Mouse (Mus musculus): ENCODE measurements around the gene Rab25. TPM values are rescaled to one million over a fixed set of nuclear protein-coding genes. Genes with fewer than 3 reads are reported as not detected.
A peak's percentile ranks its signal among the peaks of the same experiment; 100 is the strongest.

The Rab25 gene
- polyA plus RNA-seq, 1 experiment from 2014 or later: 1.5 TPM

DNA sequence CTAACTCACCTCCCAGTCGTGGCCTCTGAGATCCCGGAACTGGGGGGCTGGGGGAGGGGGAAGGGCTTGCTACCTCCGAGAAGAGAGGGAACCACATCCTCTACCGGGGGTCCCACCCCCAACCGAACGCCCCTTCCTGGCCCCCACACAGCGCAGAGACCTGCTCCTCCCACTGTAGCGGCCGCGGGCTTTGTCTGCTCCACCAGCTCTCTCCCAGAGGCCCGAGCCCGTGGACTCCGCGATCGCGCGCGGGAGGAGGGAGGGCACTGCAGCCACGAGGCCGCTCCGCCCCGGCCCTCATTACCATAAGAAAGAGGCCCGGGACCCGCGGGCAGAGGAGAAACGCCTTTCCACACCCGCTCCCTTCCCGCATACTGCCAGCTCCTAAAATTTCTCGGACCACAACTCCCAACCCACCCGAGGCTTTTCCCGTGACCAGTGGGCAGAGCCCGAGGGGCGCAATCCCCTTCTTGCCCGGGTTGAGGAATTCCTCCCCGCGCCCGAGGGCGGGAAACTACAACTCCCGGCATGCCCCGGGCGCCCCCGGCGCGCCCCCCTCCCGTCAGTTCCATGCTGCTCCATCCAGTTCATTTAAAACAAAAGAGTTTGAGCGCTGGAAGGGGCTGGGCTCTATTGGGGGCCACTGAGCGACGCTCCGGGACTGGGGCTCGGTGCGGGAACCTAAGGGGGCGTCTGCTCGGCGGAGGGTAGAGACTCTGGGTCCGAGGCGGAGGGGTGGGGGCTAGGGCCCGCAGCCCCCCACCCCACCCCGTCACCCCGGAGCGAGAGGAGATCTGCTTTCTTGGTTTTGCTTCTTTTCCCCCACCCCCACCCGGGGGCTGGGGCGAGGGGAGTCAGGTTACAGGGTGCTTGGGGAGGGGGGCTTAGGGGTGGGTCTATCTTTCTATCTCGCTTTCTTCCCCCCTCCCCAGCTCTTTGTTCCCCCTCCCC, 16.5 kb downstream of the Rab25 start:
- peak overlapping the region; percentile 75 for H3K4me2 ChIP-seq
- peak overlapping the region; percentile 93 for H3K4me3 ChIP-seq
- WGBS: under 1% methylated on average over 63 of the region's 63 CpGs
- H3K36me3 ChIP-seq: peaks cover 11% of the 10 kb centered on the region
- peak overlapping the region; percentile 96 for H3K27ac ChIP-seq (replicated peaks)
- H3K9me3 ChIP-seq: no peaks in the 10 kb centered on the region
- no peaks in the 10 kb centered on the region for H3K27me3 ChIP-seq (replicated peaks)
- peaks cover 77% of the 10 kb centered on the region for H3K4me1 ChIP-seq
- H3K9ac ChIP-seq: peak overlapping the region; percentile 98
- ATAC-seq (ENCODE audit: extremely low read depth, insufficient number of reproducible peaks, low FRiP score, low TSS enrichment): peak; percentile 67

DNA sequence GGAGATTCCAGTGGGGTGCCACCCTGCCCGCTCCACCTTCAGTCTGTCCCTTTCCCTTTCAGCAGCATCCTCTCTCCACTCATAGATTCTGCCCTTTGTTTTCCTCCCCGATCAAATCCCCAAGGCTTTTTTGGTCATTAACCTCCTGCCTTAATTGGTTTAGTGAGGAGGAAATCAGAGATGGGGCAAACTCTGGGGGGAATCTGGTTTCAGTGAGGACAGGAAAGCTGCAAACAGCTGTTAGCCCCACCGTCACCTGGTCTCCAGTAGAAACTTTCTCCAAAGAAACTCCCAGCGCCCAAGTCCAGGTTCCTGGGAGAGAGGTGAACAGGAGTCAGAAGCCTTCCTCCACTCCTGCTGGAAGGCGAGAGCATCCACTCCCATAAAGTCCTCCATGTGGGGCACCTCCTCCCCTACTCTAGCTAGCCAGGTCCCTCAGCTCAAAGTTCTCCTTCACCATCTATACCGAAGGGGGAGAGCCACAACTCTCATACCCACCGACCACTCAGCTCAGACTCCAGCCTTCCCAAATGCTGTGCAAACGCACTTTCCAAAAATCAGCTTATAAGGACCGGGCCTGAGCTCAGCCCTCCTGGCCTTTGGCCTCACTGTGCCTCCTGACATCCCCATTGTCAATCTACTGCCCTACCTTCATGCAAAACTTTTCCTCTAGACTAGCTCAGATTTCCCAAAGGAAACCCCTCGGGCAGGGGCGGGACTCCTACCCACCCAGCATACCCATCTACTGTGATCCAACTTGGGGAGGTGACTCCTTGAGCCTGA, 17.8 kb downstream of the Rab25 start:
- Histone ChIP-seq H3K9ac (peak overlapping the region; percentile 98), H3K4me3 (peak overlapping the region; percentile 93), H3K4me2 (peak overlapping the region; percentile 75), H3K36me3 (peaks cover 1% of the 10 kb centered on the region; the same call in 1 of the 2 replicates), H3K9me3 (no peaks in the 10 kb centered on the region), H3K27me3 (replicated peaks) (no peaks in the 10 kb centered on the region), H3K27ac (replicated peaks) (peak overlapping the region; percentile 96), H3K4me1 (peaks cover 74% of the 10 kb centered on the region)
- 26% methylated on average over 11 of the region's 11 CpGs for WGBS
- no peak for ATAC-seq (ENCODE audit: extremely low read depth, insufficient number of reproducible peaks, low FRiP score, low TSS enrichment)

DNA sequence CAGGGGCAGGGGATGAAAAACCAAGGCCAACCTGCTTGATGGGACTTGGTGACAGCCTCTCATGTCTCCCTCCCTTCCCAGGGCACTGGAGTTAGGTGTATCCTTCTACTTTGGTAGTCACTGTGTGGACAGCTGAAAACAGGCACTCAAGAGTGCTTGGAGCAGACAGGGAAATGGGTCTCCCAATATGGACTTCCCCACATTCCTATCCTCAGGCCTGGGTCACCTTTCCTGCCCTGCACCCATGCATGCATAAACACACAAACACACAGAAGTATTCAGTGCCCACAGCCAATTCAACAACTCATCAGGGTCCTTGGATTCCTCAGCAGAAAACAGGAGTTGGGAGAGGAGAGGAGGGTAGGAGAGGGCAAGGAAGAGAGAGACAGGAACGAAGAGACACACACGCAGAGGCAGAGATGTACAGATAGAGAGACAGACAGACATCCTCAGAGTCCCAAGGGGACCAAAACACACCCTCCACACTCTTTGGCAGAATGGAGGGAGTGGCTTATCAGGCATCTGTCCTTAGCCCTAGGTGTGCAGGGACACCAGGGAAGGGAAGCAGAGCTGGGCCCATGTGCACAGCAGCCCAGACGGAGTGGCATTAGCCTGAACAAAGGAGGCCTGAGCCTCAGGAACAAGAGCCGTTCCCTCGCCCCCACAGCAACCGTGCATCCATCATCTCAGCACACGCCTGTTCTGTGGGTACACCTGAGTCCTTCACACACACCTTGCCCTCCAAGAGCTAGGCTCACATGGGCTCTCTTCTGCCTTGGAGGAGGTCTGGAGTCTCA, 18.7 kb downstream of the Rab25 start:
- Histone ChIP-seq H3K27ac (replicated peaks) (peak overlapping the region; percentile 96), H3K9ac (peak overlapping the region; percentile 98), H3K4me3 (peak overlapping the region; percentile 93), H3K9me3 (no peaks in the 10 kb centered on the region), H3K4me1 (peaks cover 65% of the 10 kb centered on the region), H3K4me2 (peak overlapping the region; percentile 75), H3K27me3 (replicated peaks) (no peaks in the 10 kb centered on the region), H3K36me3 (peaks cover 10% of the 10 kb centered on the region)
- 40% methylated on average over 7 of the region's 7 CpGs for WGBS
- no peak for ATAC-seq (ENCODE audit: extremely low read depth, insufficient number of reproducible peaks, low FRiP score, low TSS enrichment)

DNA sequence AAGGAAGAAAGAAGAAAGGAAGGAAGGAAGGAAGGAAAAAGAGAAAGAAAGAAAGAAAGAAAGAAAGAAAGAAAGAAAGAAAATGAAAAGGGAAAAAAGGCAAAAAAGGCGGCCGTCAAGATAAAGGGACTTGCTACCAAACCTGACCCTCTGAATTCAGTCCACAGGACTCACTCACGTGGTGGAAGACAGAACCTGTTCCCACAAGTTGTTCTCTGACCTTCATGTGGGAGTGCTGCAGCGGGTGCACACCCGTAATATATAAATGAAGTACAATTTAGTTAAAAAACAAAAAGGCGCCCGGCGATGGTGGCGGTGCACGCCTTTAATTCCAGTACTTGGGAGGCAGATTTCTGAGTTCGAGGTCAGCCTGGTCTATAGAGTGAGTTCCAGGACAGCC, 19.5 kb downstream of the Rab25 start:
- H3K4me1 ChIP-seq: peaks cover 58% of the 10 kb centered on the region

DNA sequence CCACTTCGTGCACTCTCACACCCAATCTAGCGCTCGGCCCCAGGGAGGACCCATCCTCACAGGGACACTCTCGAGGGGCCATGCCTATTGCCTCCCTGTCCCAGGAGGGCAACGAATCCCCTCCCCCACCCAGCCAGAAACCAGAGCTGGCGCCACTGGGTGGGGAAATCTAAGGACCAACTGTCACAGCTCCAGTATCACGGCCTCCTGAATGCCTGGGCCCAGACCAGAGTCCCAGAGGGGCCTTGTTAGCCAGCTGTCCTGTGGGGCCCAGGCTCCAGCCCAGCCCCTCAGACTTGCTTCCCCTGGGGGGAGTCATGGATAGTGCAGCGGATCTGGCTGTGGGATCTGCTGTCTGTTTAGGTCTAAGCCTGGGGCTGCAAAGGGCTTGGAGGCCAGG, 20.5 kb downstream of the Rab25 start:
- H3K27ac ChIP-seq (replicated peaks): peak overlapping the region; percentile 41
- ATAC-seq (ENCODE audit: extremely low read depth, insufficient number of reproducible peaks, low FRiP score, low TSS enrichment): no peak

More for the DNA sequence above, 19.5 kb downstream of the Rab25 start:
- no peaks in the 10 kb centered on the region for H3K9me3 ChIP-seq
- peak overlapping the region; percentile 75; the same call in 1 of the 2 replicates for H3K4me2 ChIP-seq
- WGBS: 81% methylated on average over 11 of the region's 11 CpGs
- ATAC-seq (ENCODE audit: extremely low read depth, insufficient number of reproducible peaks, low FRiP score, low TSS enrichment): no peak
- H3K27me3 ChIP-seq (replicated peaks): no peaks in the 10 kb centered on the region
- H3K36me3 ChIP-seq: peaks cover 17% of the 10 kb centered on the region
- no peak overlapping the region for H3K4me3 ChIP-seq
- peak overlapping the region; percentile 98; the same call in 1 of the 2 replicates for H3K9ac ChIP-seq
- peak overlapping the region; percentile 96; the same call in 1 of the 2 replicates for H3K27ac ChIP-seq (replicated peaks)

DNA sequence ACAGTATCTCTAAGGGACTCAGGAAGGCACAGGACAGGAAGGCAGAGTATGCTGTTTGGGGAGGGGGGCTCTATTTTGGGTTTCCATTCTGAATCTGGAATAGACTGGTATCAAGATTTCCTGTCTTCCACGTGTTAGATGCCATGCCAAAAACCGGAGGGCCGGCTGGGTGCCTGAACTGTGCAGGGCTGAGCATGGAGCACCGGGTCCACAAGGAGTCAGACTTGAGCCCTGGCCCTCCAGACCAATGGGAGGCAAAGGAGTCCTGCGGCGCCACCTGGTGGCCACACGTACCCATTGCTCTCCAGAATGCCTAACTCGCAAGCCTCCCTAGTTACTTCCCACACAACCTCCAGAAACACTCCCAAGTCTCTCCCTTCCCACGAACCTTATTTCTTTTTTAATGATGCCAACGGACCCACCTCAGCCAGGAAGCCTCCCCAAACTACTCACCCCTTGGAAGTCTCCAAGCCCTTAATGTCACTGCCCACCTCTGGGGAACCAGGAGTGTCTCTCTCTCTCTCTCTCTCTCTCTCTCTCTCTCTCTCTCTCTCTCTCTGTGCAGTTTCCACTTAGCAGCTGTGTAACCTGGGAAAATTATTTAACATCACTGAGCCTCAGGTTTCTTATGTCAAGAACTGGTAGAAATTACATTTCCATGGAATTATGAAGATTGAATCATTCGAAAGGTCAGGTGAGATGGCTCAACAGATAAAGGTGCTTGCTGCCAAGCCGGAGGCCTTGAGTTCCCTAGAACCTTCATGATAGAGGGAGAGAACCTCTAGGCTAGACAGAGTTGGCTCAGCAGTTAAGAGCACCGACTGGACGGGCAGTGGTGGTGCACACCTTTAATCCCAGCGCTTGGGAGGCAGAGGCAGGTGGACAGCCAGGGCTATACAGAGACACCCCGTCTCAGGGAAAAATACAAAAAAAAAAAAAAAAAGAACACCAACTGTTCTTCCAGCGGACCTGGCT, 21.7 kb downstream of the Rab25 start:
- Histone ChIP-seq H3K9me3 (no peaks in the 10 kb centered on the region), H3K4me2 (peak overlapping the region; percentile 46), H3K9ac (peak overlapping the region; percentile 67), H3K4me3 (no peak overlapping the region), H3K27ac (replicated peaks) (no peak overlapping the region), H3K4me1 (peaks cover 54% of the 10 kb centered on the region), H3K27me3 (replicated peaks) (no peaks in the 10 kb centered on the region), H3K36me3 (peaks cover 28% of the 10 kb centered on the region)
- peak; percentile 53 for ATAC-seq (ENCODE audit: extremely low read depth, insufficient number of reproducible peaks, low FRiP score, low TSS enrichment)
- 33% methylated on average over 17 of the region's 17 CpGs for WGBS

More for the DNA sequence above, 20.5 kb downstream of the Rab25 start:
- Histone ChIP-seq H3K4me3 (0 out of 2 replicates have a peak overlapping the region, but pooled peaks have one; percentile 1), H3K9ac (peak overlapping the region; percentile 71), H3K4me2 (peak overlapping the region; percentile 33), H3K4me1 (peaks cover 54% of the 10 kb centered on the region), H3K36me3 (peaks cover 28% of the 10 kb centered on the region), H3K27me3 (replicated peaks) (no peaks in the 10 kb centered on the region), H3K9me3 (no peaks in the 10 kb centered on the region)
- 21% methylated on average over 8 of the region's 8 CpGs for WGBS

DNA sequence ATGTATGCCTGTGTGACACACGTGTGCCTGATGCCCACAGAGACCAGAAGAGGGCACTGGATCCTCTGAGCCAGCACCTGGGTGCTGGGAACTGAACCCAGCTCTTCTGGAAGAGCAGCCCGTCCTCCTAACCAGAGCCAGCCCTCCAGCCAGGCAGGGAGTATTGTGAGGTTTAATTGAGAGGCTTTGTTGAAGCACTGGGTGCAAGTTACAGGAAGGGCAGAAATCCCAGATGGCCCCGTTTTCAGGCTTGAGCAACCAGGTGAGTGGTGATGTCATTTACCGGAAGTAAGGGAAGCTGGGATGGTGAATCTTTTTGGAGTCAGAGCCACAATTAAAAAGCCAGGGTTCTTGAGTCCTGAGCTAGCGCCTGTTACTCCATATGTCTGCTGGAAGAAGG, 23.1 kb downstream of the Rab25 start:
- Histone ChIP-seq H3K9ac (no peak overlapping the region), H3K27ac (replicated peaks) (no peak overlapping the region), H3K4me2 (no peak overlapping the region), H3K36me3 (peaks cover 28% of the 10 kb centered on the region), H3K4me3 (no peak overlapping the region), H3K27me3 (replicated peaks) (0 out of 2 replicates have a peak, but pooled peaks cover 3% of the 10 kb centered on the region), H3K4me1 (peaks cover 44% of the 10 kb centered on the region), H3K9me3 (no peaks in the 10 kb centered on the region)
- no peak for ATAC-seq (ENCODE audit: extremely low read depth, insufficient number of reproducible peaks, low FRiP score, low TSS enrichment)
- WGBS: 86% methylated on average over 5 of the region's 5 CpGs

DNA sequence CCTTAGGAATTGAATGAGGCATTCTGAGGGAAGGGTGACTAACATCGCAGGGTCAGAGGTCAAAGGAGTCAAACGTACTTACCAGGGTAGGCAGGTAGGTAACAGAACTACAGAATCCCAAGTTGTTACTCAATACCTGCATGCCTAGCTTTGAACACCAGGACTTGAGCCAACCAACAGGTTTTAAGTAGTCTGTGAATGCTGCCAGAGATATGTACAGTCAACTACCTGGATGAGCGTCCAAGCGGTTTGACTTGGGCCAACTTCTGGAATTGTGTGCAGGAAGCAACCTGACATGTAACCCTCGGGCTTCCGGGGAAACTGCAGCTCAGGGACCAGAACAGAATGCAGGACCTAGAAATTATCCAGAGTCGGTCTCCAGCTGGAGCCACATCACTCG, 25.1 kb downstream of the Rab25 start:
- no peak for ATAC-seq (ENCODE audit: extremely low read depth, insufficient number of reproducible peaks, low FRiP score, low TSS enrichment)
- WGBS: 81% methylated on average over 8 of the region's 8 CpGs
- Histone ChIP-seq H3K27ac (replicated peaks) (no peak overlapping the region), H3K36me3 (peaks cover 28% of the 10 kb centered on the region), H3K4me1 (peaks cover 25% of the 10 kb centered on the region), H3K9me3 (no peaks in the 10 kb centered on the region), H3K4me2 (no peak overlapping the region), H3K9ac (no peak overlapping the region), H3K27me3 (replicated peaks) (0 out of 2 replicates have a peak, but pooled peaks cover 3% of the 10 kb centered on the region), H3K4me3 (no peak overlapping the region)

DNA sequence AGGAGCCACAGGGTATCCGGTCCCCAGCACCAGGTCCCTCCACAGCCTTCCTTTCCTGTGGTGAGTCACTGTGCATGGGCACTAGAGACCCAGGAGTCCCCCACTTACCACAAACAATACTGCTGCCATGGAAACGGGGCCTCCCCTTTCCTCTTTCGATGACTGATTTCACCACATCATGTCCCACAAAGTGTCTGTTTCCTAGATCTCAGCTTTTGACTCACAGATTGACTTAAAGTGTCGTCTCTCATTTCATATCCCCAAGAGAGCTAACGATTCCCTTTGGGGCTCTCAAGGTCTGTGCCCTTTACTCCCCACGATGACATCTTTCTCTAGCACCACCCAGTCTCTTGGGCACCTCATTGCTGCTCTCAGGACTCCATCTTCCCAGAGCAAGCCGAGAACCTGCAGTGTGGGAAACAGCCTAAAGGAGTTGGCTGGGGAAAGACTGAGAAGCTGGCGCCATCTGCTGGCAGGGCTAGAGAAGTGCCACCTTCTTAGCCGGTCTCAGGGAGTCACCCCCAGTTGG, 26.2 kb downstream of the Rab25 start:
- Histone ChIP-seq H3K9ac (no peak overlapping the region), H3K36me3 (peaks cover 28% of the 10 kb centered on the region), H3K27ac (replicated peaks) (no peak overlapping the region), H3K27me3 (replicated peaks) (0 out of 2 replicates have a peak, but pooled peaks cover 3% of the 10 kb centered on the region), H3K4me1 (peaks cover 13% of the 10 kb centered on the region), H3K9me3 (no peaks in the 10 kb centered on the region), H3K4me3 (no peak overlapping the region), H3K4me2 (no peak overlapping the region)
- ATAC-seq (ENCODE audit: extremely low read depth, insufficient number of reproducible peaks, low FRiP score, low TSS enrichment): no peak; the same call in 1 of the 2 replicates
- WGBS: 28% methylated on average over 9 of the region's 9 CpGs

Data from heart, embryonic 13.5 days (tissue).